Mouse (Mus musculus): Measurements from ENCODE around the gene Scly. TPM values are rescaled to one million over a fixed set of nuclear protein-coding genes. Genes with fewer than 3 reads are reported as not detected.

Gene Scly
- total RNA-seq, 2 experiments from 2014 or later: 9.4 to 12.1 TPM

DNA sequence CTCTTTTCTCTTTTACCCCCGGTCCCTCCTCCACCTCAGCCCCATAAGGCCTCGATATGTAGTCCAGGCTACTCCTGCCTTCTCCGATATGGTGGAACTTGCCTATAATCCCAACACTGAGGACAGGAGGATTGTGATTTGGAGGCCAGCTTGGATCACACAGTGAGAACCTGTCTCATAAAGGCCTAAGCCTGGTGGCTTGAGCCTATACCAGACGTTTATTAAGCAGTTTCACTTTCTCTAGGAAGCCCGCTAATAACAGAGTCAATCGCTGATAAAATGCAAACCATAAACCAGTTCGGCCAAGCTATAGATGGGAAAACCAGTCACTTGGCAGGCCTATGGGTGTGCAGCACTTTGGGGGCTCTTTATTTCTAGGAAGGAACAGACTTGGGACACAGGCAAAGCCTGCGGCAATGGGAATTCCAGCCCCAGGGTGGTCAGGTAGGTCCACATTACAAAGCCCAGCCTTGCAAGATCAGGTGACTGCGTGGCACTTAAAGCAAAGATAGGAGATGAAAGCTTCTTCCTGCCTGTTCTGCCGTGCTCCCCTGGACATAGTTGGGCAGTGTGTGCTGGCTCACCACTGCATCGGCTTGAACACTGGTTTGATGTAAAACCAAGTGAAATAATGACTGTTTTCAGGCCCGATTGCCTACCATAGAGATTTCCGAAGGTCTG lies 1.0 kb downstream of the Scly start:
- intact Hi-C loops (cut with DNase I): no loop called here
- DNase-seq: no peak

DNA sequence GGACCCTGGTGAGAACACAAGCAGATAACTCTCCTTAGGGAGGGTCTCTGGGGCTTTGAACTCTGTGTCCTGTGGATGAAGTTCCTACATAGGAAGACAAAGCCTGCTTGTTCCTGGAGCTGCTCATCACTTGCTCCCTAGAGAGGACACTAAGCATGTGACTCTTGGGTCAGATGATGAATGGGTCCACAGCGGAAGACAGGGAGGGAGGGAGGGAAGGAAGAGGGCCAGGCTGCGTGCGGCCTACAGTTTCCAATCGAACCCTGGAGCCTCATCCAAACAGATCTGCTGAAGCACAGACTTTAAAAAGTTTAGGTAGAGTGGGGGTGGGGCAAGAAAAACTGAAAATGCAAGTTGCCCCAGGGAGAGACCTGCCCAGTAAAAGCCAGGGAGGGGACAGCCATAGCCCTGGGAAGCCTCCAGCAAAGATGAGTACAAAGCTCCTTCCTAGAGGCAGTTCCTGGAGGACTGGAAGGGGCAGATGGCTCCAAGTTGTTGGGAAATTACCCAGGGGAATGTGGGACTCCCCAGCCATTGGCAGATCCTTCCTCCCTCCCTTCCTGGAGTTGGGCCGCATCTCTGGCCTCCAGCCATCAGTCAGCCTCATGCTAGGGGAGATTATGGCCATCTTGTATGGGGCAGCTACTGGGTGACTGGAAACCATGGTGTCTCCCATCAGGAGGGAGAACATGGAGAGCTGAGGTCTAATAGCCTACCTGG lies 1.7 kb downstream of the Scly start:
- intact Hi-C loops (cut with DNase I): no loop called here
- DNase-seq: peak; percentile 30 to 48

DNA sequence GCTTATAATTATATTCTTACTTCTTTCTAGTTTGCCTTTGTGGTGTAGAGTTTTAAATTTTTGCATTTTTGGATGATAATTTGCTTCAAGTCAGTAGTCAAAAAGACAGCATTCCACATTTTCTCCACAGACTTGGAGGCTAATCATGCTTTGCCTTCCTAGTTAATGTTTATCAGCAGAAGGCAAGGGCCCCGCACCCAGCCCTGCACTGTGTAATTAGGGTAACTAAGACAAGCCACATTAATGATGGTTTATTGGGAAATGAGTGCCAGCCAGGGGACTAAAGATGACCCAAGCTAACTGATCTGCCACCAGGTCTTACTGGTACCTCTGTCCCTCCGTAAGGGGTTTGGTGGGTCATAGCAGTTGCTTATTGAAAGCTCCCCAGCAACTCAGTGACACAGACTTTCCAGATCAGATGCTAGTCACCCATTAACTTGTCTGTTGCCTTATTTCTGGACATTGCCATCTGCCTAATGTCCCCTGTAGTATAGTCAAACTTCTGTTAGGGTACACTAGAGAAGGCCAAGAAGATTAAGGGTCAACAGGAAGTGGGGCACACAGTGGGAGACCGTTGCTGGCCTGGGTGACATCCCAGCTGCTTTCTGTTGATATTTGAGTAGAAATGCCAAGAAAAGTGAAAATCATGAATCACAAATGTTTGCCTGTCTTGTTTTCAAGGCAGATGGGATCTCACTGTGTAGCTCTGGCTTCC lies 3.2 kb downstream of the Scly start:
- intact Hi-C loops (cut with DNase I): no loop called here

DNA sequence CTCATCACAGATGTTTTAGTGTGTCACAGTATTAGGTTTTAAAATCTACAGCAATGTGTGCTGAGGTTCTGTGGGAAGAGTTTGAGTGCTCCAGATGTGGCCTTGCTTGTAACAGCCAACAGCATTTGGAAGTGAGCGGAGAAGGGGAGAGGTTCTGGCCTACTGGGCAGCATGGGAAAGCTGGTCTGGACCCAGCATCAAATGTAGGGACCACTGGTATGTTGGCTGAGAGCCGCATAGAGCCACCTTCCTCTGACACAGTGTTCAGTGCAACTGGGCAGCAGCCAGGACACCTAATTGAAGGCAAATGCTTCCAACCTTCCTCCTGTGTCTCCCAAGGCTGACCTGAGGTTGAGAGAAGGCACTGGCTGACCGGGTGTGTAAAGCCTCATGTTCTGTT lies 3.9 kb downstream of the Scly start:
- intact Hi-C loops (cut with DNase I): no loop called here
- no peak for DNase-seq

More for the DNA sequence above, 3.2 kb downstream of the Scly start:
- no peak for DNase-seq

DNA sequence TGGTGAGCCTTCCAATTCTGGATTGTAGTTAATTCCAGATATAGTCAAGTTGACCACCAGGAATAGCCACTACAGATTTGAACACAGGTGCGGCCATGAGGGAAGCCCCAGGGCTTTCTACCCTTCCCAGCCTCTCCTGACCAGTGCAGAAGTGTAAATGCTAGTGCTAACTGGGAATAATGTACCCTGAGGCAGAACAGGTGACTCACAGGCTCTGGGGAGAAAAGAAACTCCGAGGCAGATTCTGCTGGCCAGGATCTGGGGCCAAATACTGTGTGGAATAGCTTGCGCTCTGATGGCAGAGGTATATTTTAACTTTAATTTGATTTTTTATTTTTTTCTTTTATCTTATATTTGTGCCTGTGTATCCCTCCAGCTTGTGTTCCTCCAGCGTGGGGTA lies 6.5 kb downstream of the Scly start:
- intact Hi-C loops (cut with DNase I): no loop called here
- DNase-seq: no peak

DNA sequence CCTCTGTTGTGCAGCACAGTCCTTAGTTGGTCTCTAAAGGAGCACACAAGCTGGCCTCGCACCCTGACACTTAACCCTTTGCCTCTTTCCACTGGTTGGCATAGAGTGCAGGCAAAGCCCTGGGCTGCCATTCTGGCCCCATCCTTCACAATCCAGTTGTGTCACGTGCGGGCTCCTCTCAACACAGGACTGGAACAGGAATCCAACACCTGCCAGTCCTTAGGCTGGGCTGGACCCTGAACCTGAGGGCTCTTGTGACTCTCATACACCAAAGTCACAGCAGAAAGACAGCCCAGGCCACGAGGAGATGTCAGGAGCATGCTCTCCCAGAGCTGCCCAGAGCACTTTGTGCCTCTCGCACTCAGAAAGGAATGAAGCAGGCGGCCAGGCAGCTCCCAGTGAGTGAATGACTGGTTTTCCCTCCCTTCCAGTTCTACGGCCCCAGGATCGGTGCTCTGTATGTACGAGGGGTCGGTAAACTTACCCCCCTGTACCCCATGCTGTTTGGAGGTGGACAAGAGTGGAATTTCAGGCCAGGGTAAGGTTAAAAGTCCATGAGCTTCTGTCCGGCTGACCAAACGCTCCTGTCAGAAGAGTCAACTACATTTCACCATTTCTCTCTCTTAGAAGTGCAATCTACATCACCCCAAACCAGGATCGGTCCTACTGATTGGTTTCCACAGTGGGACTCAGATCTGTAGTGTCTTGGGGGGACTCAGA lies 11.4 kb downstream of the Scly start:
- DNase-seq: no peak
- intact Hi-C loops (cut with DNase I): no loop called here

DNA sequence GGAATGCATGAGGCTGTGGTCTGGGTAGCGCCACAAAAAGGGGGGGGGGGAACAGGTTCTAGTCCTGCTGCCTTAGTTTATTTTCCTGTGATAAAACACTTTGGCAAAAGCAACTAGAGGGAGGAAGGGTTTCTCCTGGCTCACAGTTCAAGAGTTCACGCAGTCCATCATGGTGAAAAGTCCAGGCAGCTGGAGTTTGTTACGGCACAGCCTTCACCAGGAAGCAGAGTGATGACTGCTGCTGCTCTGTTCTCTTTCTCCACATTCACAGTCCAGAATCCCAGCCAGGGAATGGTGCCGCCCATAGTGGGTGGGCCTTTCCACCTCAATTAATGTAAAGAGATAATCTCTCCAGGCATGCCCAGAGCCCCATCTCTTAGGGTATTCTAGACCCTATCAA lies 14.1 kb downstream of the Scly start:
- intact Hi-C loops (cut with DNase I): no loop called here
- DNase-seq: no peak

DNA sequence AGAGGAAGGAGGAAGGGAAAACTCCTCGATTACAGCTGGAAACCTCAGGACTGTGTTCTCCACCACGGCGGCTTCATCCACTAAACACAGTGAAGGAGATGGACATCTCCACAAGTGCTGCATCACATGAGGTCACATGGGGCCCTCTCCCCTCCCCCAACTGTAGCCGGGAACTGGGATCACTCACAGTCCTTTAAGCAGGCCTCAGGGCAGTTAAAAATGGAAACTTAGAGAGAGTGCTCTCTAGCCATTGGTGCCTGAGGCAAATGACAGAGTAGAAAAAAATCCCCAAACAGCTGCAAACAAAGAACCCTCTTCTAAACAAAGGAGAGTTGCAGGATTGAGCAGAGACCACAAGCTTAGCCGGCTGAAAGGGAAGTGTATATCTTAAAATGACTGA lies 15.1 kb downstream of the Scly start:
- no peak for DNase-seq
- intact Hi-C loops (cut with DNase I): no loop called here

DNA sequence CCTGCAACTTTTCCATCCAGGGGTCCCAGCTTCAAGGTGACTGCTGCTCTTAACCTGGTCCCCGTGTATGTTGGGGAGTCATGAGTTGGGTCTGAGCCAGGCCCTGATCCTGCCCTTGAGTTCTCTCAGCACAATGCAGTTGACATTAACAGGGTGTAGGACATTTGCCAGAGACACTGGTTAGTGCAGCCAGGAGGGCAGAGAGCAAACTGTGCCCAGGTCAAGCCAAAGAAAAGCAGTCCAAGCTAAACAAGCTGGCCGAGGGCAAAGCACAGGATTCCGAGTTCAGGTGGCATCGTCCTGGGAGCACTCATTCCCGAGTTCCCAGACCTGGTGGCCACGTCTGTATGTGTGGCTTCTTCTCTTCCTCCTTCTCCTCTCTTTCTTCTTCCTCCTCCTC lies 19.5 kb downstream of the Scly start:
- DNase-seq: no peak
- intact Hi-C loops (cut with DNase I): no loop called here

DNA sequence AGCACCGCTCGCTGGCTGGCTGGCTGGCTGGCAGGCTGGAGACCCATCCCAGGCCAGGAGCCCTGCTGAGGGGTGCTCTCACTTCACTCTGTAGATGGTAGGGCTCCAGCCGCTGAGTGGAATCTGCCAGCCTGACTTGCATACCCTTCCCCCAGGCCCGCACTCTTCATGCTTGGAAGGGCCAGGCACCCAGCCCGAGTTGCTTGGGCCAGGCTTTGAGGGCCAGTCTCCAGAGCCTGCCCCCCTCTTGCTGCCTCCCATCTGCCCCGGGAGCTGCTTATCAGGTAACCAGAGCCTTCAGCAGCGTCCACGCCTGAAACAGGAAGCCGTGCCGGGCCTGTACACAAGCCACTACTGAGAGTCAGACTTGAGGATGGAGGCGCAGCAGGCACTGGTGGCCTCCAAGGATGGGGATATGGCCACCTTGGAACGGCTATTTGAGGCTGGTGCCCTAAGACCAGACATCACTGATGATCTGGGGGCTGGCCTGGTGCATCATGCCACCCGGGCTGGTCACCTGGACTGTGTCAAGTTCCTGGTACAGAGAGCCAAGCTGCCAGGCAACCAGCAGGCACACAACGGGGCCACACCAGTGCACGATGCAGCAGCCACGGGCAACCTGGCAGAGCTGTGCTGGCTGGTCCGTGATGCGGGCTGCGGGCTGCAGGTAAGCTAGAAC lies 23.8 kb downstream of the Scly start, which contains the start of gene Espnl:
TSS of gene Espnl (plus strand) at position 316 of the 679 bp plus-strand sequence.
- intact Hi-C loops (cut with DNase I): no loop called here
- no peak for DNase-seq

DNA sequence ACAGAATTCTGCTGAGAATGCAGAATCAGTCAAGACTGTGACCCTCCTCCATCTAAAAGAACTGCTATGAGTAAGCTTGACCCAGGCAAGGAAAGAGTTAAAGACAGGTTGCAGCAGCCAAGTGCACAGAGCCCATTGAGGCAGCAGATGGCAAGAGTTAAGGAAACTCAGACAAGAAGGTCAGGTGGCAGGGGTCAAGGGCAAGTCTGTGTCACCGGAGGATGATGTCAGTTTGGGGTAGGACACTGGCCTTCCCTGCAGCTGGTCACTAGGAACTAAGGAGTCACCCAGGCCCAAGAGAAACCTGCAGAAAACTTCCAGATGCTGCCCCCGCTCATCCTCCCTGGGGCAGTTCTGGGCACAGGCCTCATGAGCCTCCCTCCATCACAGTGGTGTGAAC lies 26.5 kb downstream of the Scly start:
- DNase-seq: no peak
- intact Hi-C loops (cut with DNase I): no loop called here

DNA sequence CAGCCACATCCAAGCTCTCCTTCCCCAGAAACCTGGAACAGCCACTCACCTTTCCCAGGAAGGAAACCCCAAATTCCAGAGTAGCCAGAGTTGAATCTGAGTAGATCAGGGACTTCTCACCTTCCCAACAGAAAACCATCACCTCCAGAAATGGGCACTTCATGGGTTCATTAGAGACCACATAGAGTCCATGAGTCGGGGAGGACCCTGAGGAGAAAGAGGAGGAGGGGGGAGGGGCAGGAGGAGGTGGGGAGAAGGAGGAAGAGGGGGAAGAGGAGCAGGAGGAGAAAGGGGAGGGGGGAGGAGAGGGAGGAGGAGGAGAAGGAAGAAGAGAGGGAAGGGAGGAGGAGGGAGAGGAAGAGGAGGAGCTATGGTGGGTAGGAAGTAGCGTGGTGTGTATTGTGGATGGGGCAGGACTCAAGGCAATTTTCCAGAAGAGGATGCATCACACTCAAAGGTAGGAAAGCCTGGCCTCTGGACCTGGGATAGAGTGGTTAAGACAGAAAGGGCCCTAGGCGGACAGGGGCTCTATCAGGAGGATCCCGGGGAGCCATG lies 27.4 kb downstream of the Scly start:
- intact Hi-C loops (cut with DNase I): no loop called here

DNA sequence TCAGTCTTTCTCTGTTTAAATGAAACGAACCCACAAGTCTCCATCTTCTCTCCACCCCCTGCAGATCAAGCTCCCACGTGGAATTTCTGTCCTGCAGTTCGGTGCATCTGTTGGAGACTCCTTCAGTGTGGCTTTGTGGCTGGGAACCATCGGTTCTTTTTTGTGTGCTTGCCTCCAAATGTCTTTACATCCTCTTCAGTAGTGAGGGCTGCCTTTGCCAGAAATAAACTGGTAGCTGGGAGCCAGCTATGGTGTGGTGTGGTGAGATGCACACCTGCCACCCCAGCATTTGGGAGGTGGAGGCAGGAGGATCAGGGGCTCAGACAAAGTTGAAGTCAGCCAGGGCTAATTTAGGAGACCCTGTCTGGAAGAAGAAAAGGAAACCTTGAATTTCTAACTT lies 34.0 kb downstream of the Scly start:
- DNase-seq: no peak
- intact Hi-C loops (cut with DNase I): no loop called here

More for the DNA sequence above, 27.4 kb downstream of the Scly start:
- DNase-seq: no peak

DNA sequence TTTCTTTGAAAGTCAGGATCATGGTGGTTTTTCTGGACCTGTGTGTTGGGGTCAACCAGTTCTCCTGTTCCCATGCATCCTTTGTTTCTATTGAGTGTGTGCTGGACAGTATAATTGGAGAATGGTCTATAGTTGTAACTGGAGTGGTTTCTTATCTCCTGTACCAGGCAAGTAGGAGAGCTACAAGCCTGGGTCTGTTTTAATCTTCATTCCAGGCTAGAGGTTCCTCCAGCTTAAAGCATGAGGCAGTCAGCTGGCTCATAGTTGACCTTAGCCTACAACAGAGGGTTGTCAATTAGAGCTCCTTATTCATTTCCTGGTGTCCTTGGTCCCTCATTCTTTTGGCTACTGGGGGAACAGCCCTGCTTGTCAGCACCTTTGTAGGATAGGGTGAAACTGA lies 35.4 kb downstream of the Scly start:
- intact Hi-C loops (cut with DNase I): no loop called here
- no peak for DNase-seq

DNA sequence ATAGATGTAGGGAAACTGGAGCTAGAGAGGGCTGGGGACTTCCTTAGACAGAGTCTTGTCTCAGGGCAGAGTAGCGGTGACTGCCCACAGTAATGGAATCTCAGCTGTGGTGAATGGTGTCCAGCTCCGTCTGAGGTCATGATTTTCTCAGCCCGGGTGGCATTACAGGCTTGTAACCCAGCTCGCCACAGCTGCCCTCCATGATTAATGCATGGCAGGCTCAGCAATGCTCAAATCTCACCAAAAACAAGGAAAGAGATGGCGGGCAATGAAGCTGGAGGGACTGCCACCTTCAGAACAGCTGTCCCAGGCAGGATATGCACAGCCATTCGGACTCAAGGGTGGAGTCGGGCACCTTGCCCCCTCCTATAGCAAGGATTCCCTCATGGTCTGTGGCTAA lies 39.2 kb downstream of the Scly start:
- DNase-seq: no peak
- intact Hi-C loops (cut with DNase I): no loop called here

DNA sequence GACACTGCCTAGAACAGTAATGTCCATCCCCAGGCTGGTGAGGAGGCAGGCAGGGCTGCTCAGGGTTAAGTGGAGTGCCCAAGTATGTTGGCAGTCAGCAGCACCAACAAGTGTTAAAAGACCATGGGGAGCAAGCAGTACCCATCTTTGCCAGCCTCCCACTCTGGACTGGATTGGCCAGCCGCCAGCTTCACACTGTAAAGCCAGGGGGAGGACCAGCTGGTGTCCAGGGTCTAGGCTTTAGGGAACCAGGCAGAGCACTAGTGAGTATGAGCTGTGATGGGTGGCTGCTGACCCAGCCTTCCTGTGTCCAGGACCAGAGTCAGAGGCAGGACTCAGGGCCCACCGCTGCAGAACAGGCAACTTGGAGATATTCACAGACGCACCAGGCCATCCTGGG lies 45.9 kb downstream of the Scly start:
- intact Hi-C loops (cut with DNase I): no loop called here

DNA sequence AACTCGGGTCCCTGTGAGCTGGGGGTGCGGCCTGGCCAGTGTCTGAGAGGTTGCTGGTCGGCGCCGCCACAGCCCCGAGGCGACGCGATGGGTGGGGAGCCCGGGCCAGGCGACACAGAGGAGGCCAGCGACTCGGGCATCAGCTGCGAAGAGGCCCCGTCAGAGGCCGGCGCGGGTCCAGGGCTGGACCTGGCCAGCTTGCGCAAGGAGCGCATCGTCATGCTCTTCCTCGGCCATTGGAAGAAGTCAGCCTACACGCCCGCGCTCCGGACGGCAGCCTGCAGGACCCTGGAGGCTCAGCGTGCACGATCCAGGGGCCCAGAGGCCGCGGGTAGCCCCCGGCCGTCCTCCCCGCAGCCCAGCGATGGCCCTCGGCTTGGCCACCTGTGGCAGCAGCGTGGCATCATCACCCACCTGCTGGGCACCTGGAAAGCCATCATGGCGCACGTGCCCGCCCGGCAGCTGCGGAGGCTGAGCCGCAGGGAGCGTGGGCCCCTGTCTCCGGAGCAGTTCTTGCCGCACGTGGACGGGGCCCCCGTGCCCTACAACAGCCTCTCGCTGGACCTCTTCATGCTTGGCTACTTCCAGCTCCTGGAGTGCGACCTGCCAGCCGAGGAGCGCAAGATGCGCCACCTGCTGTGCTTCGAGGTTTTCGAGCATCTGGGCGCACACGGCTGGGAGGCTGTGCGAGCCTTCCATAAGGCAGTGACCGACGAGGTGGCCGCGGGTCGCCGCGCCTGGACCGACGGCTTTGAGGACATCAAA lies 47.0 kb downstream of the Scly start:
- intact Hi-C loops (cut with DNase I): loop anchor here (5.0 kb wide), 2 partner anchors 37 to 137 kb away; no protein-coding TSS in a partner anchor

More for the DNA sequence above, 45.9 kb downstream of the Scly start:
- DNase-seq: no peak

DNA sequence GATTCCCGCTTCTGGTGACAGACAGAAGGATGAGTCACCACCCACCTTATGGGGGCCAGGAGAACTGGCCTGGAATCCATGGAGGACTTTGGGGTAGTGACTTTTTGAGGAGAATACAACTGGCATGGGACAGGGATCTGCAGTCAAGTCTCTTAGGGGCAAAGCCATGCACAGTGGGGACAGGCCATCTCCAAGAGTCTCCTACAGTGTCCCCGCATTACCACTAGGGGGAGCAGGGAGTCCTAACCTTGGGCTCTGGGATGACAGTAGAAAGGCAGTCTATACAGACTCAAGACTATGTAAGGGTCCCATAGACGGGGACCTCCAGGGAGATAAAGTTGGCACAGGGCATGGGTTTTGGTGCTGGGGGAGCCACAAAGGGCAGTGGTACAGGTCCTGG lies 48.8 kb downstream of the Scly start:
- DNase-seq: peak; percentile 47 to 55
- intact Hi-C loops (cut with DNase I): loop anchor here (5.0 kb wide), 2 partner anchors 35 to 135 kb away; no protein-coding TSS in a partner anchor

More for the DNA sequence above, 47.0 kb downstream of the Scly start:
- DNase-seq: no peak

DNA sequence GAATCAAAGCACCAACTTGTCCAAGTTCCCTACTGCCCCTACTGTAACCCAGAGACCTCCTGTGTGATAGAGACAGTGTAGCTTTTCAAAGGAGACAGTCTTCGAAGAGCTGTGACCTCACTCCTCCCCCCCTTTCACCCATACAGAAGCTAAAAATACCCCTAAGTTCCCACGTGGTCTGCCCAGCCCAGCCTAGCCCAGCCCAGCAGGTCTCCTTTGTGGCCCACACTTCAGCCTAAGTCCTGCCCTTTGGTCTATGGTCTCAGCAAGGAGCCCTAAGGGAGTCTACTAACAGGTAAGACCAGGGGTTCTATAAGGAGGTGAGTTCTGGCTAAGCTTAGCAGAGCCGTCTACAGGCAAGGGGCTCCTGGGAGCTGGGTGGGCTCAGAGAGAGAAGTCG lies 52.7 kb downstream of the Scly start, which contains the start of gene Klhl30:
TSS of gene Klhl30 (plus strand) at position 176 of the 400 bp plus-strand sequence.
- intact Hi-C loops (cut with DNase I): no loop called here
- no peak for DNase-seq
